Mouse (Mus musculus) midbrain, embryonic 15.5 days (tissue): Measurements from ENCODE around the gene Itgb4. TPM values are rescaled to one million over a fixed set of nuclear protein-coding genes. Genes with fewer than 3 reads are reported as not detected.

Experiments used
- polyA plus RNA-seq: library from polyadenylated mRNA; unstranded; fragments of >200 nt; fragmentation: Nextera tagmentation; extraction: Ambion mirVana; gene quantifications from 2 replicates; pipeline ENCODE4 v1.2.1, GENCODE M21; 2015

Gene Itgb4
- polyA plus RNA-seq, 1 experiment from 2014 or later = 0.94 TPM

Other genes starting within 250 kb of the Itgb4 start
- 28.4 and 31.0 TPM in 2 replicates for gene Tmem94, start 209.3 kb upstream of the Itgb4 start, polyA plus RNA-seq
- gene Caskin2, start 161.1 kb upstream of the Itgb4 start, polyA plus RNA-seq = 9.4 and 11.1 TPM in 2 replicates
- gene Tsen54, start 160.0 kb upstream of the Itgb4 start, polyA plus RNA-seq = 24.8 and 27.9 TPM in 2 replicates
- 0.84 and 1.0 TPM in 2 replicates for gene Llgl2, start 150.7 kb upstream of the Itgb4 start, polyA plus RNA-seq
- 0.03 and 0.10 TPM in 2 replicates for gene Myo15b, start 116.3 kb upstream of the Itgb4 start, polyA plus RNA-seq
- 1.2 and 1.4 TPM in 2 replicates for gene Smim5, start 74.7 kb upstream of the Itgb4 start, polyA plus RNA-seq
- gene Smim6, start 62.7 kb upstream of the Itgb4 start, polyA plus RNA-seq = 1.0 and 1.1 TPM in 2 replicates
- 52.1 and 53.1 TPM in 2 replicates for gene Sap30bp, start 41.4 kb upstream of the Itgb4 start, polyA plus RNA-seq
- 22.4 and 25.7 TPM in 2 replicates for gene Recql5, start 41.2 kb upstream of the Itgb4 start, polyA plus RNA-seq
- 53.2 and 58.5 TPM in 2 replicates for gene Galk1, start 38.0 kb downstream of the Itgb4 start, polyA plus RNA-seq
- 2,073 and 2,119 TPM in 2 replicates for gene H3f3b, start 53.3 kb downstream of the Itgb4 start, polyA plus RNA-seq
- gene Unk, start 55.6 kb downstream of the Itgb4 start, polyA plus RNA-seq = 39.7 and 40.7 TPM in 2 replicates
- 0.70 and 1.5 TPM in 2 replicates for gene Unc13d, start 103.3 kb downstream of the Itgb4 start, polyA plus RNA-seq
- 165 and 173 TPM in 2 replicates for gene Wbp2, start 112.3 kb downstream of the Itgb4 start, polyA plus RNA-seq
- 10.5 and 12.2 TPM in 2 replicates for gene Trim47, start 152.5 kb downstream of the Itgb4 start, polyA plus RNA-seq
- gene Trim65, start 156.4 kb downstream of the Itgb4 start, polyA plus RNA-seq = 2.7 and 3.1 TPM in 2 replicates
- 81.7 and 85.1 TPM in 2 replicates for gene Mrpl38, start 164.2 kb downstream of the Itgb4 start, polyA plus RNA-seq
- 69.2 and 78.4 TPM in 2 replicates for gene Fbf1, start 193.5 kb downstream of the Itgb4 start, polyA plus RNA-seq
- 86.7 and 92.5 TPM in 2 replicates for gene Ten1, start 224.1 kb downstream of the Itgb4 start, polyA plus RNA-seq
- gene Acox1, start 224.3 kb downstream of the Itgb4 start, polyA plus RNA-seq = 63.0 and 64.0 TPM in 2 replicates